Mouse (Mus musculus) lung, adult 10 weeks (tissue): ENCODE measurements around the gene Plscr5. TPM values are rescaled to one million over a fixed set of nuclear protein-coding genes. Genes with fewer than 3 reads are reported as not detected.

Experiments used
- polyA plus RNA-seq: library from polyadenylated mRNA; stranded (reverse); fragments of 350-450 nt; fragmentation: Illumina TruSeq; extraction: RNeasy Lipid Tissue Mini Kit (QIAGEN cat#74804); gene quantifications from one replicate; pipeline ENCODE4 v1.2.3, GENCODE M21; 2014; ENCODE audit warnings: low read depth, low replicate concordance; ENCODE audit not compliant: insufficient read depth

Gene Plscr5
- polyA plus RNA-seq, result not detected

DNA sequence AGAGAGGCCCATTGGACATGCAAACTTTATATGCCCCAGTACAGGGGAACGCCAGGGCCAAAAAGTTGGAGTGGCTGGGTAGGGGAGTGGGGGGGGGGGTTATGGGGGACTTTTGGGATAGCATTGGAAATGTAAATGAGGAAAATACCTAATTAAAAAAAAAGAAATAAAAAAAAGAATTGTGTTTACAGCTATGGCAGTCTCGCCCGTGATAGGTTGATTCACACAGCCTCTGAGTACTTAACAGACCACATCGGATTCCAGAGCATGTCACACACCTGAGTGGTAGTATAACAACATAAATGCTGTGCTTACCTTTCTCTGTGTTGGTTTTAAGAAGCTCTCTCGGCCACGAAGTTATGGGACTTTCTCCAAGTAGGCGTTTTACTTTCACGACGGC is at the start of gene Plscr5:
Gene Plscr5 (plus strand): TSS at position 301 of the 400 bp plus-strand sequence.

DNA sequence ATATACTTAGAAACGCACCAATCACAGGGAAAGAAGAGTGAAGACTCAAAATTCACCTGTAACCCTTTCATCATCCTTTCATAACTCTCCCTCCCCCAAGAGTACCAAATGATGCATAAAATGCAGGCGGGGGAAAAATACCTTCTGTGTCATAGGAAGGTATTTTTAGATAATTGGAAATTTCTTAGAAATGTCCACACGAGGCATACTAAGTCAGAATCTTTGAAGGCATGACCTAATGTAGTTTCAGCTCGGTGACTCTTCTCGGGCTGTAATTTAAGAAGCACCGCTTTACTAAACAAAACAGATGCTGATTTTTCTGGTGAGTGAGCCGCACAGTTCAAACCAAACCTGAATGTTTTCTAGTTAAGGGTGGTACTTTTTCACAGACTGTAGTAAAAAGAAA is 56.7 kb downstream of the Plscr5 start, which contains the start of gene Plscr1:
Gene Plscr1 (plus strand): TSS at position 304 of the 406 bp plus-strand sequence.

Other genes starting within 250 kb of the Plscr5 start
- gene Plscr1, start 56.8 kb downstream of the Plscr5 start, polyA plus RNA-seq, result 53.1 TPM
- gene Plscr2, start 82.7 kb downstream of the Plscr5 start, polyA plus RNA-seq, result 23.3 TPM
- gene 1700057G04Rik, start 116.4 kb downstream of the Plscr5 start, polyA plus RNA-seq, result not detected